Mouse (Mus musculus) thymus, adult 18-20 months (tissue): Measurements from ENCODE around the gene Ano6.

Source experiments
- DNase-seq, 2 experiments: peaks; one replicate each; pipeline ENCODE4 v3.0.0; 2022; ENCODE audit warnings: mixed read lengths in 2 of 2

The Ano6 gene

DNA sequence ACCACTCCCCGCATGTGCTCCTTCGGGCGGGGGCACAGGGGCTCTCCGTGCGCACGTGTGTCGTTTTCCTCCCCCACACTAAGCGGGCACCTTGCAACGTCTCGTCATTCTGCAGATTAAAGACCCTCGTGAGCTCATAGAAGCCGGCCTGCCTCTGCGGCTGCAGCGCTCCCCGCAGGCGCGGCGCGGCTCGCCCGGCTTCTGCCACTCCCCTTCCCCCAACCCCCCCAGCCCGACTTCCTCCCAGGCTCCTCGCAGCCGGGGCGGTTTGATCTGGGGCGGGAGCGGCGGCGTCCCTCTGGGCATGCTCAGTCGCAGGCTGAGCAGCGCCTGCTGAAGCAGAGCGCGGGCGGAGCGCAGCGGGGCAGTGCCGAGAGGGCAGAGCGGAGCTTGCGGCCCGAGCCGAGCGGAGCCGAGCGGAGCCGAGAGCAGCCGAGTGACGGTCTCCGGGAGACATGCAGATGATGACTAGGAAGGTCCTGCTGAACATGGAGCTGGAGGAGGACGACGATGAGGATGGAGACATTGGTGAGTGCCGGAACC, at the start of gene Ano6:
TSS of gene Ano6 (plus strand) at position 315 of the 543 bp plus-strand sequence.
- peak; percentile 95 to 96 for DNase-seq

DNA sequence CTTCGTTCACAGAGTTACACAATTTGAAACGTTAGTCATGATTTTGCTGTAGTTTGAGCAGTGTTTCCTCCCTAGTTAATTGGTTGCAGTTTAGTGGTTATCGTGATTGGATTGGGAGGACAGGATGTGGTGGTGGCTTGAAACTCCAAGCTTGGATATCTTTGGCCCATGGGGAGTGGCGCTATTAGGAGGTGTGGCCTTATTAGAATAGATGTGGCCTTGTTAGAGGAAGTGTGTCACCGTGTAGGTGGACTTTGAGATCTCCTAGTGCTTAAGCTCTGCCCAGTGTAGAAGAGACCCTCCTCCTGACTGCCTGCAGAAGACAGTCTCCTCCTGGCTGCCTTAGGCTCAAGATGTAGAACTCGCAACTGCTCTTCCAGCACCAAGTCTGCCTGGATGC, 47.7 kb upstream of the Ano6 start:
- DNase-seq = no peak

DNA sequence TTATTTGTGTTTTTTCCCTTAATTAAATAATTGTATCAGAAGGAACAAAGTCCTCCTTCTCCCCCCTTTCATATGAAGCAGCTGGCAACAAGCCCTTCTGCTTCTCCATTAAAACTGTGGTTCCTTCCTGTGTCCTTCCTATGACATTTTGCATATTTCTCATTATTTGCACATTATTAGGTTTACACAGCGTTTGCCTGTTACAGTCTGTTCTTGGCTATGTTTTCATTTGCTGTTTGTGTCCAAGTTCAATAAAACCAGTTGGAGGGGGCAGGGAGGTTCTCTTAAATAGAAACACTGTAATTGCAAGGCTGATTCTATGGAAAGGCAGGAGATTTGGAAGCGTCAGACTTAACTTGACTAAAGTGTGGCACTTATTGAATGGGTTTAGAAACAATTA, 46.8 kb upstream of the Ano6 start:
- no peak for DNase-seq

DNA sequence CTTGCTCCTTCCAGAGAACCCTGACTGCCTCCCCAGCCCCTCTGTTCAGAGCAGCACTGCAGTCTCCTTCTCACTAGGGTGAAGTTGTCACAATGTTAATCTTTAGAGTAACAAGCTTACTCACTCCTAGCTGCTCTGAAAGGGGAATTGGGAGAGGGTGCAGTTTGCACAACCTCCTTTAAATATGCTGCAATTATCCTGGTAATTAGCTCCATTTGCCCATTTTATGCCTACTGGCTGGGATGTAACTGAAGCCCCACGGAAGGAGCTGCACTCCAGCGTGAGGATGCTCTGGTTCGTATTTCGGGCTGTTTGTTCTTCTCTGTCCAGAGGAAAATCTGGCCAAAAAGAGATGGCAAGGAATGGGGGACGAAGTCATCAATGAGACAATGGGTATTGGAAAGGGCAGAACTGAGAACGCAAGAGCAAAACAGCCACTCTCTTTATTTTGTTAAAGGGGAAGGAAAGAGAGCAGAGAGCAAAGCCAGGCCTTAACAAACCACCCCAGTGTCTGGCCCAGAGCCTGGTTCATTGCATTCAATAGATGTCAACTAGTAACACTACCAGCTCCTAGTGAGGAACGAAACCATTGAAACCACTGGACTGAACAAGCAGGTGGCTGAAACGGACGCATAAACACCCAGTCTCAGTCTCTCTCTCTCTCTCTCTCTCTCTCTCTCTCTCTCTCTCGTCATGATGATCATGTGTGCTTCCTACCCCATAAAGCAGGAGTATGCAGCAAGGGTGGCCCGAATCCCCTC, 45.1 kb upstream of the Ano6 start:
- DNase-seq = no peak

DNA sequence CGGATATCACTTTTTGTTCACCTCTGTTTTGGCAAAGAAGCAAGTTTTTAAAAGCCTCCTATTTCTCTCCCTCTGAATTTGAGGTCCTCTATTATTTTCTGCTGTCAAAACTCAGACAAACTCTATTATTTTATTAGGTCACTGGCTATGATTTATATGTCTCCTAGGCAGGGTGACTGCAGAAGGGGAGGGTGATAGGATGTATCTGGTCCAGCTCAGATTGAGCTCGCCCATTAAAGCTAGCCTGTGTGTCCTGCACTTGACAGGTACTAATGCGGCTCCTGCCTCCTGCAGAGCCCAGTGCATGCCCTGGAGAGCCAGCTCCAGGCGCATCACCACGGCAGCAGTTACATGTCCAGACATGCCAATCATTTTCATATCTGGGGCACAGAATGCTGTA, 44.1 kb upstream of the Ano6 start:
- DNase-seq = no peak

DNA sequence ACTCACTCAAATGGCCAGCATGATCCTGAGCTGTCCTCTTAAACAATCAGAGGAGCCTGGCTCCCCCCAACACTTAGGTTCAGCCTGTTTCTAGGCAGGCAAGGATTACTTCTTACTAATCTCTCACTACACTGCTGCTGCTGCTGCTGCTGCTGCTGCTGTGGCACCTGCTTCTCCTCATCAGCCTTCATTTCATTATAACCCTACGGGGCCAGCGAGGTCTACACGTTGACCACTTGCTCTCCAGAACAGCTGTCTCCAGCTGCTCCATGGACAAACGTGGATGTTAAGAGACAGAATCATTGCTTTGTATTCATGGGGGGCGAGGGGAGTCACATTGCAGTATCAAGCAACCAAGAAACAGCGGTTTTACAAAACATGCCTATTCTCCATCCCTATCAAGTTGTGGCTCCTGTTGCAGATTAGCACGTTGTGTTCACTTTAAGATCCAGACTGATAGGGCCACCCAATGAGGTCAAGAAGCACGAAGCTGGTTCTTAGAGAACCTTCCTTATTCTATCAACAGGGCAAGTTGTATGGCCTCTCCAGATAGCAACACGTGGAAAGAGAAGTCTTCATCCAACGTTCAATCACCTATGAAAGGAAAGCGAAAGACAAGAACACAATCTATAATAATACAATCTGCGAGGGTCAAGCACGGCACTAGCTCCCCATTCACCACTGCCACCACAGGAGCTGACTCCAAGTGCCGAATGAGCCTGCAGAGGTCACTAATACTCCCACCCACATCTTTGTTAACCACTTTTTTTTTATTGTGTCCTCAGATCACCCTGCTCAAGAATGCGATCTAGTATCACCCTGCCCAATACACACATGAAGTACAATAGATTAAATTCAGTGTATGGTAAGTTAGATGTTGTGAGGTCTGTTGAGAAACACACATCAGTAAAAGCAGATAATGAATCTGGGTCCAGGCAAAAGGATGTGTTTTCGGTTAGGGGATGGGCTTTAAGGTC, 43.4 kb upstream of the Ano6 start:
- no peak for DNase-seq

DNA sequence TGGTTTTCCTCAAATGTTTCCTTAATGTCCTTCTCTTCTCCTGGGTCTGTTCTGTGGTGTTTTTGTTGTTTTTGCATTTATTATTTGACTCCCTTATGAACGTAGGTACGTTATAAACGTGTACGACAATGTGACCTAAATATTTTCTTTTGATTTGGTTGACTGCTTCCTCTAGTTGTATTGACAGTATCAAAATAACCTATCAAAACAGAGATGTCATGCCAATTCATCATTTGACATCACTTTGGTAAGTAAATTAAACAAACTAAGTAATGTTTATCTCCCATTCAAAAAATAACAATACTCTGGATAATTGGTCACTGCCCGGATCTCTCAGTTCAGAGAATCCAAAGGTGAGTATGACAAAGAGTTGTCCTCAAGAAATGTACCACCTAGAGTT, 41.4 kb upstream of the Ano6 start:
- no peak for DNase-seq

DNA sequence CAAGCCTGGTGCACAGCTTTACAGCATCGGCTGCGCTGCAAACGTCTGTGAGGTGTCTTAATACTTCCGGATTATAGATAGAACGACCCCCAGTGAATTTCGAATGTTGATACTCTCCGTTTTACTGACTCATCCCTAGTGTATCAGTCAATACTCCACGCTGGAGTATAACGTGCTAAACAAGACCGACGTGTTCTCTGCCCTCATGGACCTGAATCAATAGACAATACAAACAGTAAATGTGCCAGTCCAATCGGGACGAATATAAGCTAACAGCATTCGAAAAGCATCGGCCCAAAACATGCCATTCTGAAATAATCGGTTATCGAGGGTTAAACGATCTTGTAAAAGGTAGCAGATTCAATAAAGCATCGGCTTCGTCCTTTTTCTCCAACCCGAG, 40.6 kb upstream of the Ano6 start:
- DNase-seq = no peak

DNA sequence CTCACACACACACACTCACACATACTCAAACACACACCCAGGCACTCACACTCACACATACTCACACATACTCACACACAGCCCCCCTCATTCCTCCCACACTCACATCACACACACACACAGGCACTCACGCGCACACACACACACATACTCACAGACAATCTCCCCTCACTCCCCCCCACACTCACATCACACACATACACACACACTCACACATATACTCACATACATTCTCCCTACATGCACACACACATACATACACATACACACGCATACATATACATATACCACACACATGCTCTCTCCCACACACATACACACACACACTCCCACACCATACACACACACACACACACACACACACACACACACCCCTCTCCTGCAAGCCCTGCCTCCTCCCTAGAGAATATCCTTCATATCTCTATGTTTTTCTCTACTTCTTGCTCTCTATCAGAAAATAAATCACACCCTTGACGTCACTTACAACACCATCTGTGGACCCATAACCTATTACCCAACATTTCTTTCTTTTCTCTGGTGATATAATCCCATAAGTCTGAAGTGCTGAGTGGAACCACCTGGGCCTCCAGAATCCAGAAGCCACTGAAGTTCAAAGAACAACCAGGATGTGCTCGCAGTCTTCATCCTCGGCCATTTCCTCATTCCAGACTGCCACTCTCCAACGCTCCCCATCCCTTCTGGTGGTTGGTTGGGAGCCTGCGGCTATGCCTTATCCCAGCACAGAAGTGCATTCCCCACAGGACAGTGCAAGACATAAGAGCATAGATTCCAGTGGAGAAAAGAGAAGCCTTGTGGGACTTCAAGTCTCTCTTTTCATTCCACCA, 38.6 kb upstream of the Ano6 start:
- no peak for DNase-seq

DNA sequence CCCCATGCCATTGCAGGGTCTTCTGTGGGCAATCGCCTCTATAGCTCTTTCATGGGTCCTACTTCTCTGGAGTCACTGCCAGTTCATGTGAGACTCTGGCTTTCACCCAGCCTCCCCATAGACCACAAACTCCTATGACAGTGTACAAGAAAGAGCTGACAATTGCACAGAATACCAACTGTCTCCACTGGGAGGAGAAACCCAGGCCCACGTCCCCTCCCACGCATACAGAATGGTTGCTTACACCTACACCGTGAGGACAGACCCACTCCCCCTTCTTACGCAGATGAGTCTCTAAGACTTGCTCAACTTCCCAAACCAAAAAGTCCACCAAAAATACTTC, 38.0 kb upstream of the Ano6 start:
- peak in 1 of 2 experiments; percentile 54 for DNase-seq

DNA sequence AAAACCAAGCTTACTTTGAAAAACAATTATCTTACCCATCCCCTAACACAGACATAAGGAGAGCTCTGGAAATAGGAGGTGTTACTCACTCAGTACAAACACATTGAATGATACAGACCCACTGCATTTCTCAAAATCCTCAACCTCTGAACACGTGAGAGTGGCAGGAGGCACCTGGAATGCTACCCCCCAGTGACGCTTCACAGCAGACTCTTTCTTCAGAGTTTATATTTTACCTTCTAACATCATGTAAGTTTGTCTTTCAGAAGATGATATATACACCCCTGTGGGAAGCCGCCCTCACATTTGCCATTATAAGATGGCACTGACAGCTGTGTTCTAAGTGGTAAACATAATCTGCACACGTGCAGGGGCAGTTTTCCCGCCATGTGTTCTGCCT, 37.6 kb upstream of the Ano6 start:
- no peak for DNase-seq

DNA sequence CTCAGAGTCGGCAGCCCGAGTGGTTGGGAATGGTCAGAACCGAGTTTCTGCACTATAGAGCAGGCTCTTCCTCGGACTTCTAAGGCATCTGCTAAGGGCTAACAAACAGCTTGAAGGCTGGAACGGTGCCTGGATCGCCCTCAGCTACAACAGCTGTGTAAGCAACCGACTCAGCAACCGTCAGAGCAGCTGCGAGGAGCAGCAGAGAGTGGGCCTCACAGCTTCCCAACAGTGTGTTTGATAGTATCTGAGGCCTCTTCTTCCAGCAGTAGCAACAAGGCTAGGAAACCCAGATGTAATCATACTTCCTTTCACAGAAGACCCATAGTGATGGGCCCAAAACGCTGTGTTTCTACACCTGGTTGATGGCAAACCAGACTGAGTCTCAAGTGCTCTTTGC, 33.5 kb upstream of the Ano6 start:
- peak; percentile 79 to 86 for DNase-seq

DNA sequence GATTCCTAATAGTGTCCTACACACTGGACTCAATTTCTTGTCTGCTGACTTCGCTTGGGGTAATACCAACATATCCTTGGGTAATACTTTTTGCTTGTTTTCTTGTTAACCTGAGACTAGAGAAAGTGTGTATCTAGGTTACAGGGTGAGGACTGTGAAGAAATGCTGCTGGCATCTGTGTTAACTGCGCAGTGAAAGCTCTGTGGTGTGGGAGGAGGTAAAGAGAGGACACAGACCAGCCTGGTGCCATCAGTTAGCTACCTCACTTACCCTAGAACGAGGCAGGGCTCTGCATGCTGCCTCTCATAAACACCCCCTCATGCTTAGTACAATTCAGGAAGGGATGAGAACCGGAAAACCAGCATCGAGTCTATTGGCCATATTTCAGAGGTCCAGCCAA, 32.6 kb upstream of the Ano6 start:
- no peak for DNase-seq

DNA sequence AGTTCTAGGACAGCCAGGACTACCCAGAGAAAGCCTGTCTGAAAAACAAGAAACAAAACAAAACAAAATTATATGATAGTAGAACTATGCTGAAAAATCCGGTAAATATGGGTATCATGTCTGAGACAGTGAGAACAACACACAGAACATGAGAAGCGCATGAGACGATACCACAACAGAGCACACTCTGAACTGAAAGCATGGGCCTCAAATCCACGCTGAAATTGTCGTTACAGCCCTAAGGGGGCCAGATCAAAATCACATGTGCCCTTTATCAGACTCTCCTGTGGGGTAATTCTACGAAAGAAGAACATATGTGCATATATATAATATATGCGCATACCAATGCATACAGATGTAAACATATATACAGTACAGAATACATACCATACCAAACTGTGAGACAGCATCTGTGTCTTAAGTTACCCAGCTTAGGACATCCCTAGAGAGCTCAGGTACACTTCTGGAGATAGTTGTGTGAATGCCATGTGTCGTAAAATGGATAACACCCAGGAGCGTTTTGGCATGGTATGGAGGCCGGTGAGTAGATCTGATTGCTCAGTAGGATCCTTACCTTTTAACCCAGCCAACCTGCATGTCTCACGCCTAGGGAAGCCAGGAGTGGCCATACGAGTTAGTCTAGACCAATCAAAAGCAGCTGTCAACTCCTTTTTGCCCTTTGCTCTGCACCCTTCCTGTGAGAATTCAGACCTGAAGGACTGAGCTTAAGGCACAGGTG, 31.8 kb upstream of the Ano6 start:
- no peak for DNase-seq

DNA sequence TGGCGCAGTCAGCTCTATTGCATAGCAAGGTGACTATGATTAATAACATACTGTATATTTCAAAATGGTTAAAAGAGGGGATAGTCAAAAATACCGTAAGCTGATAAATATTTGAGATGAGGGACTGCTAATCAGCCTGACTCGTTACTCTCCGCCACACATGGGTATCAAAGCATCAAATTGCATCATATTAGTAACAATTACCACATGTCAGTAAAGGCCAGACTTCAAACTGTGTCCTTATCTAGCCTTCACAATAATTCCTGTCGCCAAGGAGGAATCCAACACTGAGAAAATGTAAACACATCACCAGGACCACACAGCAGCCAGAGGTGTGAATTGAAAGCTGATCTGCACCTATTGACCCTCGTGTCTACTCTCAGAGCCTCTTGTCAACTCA, 30.8 kb upstream of the Ano6 start:
- no peak for DNase-seq

DNA sequence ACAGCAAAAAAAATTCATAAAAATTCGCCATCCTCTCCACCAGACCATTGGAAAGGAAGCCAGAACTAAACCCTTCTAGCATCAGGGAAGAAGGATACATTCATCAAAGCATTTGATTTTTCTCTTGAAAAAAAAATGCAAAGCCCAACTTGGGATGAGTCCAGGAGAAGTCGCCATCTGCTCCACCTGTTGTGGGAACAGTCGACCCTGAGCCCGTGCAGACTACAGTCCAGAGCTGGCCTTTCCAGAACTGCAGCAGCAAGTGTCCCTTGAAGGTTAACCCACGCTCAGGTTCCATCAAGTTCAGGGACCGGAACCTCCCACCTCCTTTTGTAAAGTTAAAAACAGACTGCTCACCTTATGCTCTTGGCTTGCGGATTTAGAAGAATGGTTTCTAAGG, 29.2 kb upstream of the Ano6 start:
- DNase-seq = no peak

DNA sequence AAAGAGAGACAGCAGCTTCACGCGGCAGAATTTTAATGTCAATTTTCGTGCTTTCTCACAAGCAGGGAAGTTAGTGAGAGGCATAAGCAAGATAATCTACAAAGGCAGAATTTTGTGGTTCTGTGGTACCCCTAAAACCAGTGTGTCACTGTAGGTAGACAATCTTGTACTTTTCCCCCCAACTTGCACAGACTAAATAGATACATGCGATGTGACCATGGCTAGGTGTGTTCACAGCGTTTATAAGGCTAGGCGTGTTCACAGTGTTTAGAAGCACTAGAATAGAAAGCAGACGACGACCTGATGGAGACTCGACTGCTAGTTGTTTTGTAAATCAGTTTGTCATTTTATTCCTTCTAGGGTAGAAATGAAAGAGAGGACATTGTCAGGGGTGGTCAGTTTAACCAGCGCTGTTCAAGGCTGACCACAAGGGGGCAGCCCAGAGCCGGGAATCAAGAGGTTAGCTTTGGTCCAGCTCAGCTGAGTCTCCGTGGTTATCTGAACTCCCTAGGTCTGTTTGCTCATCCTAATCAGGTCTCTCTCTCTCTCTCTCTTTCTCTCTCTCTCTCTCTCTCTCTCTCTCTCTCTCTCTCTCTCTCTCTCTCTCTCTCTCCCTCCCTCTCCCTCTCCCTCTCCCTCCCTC, 27.9 kb upstream of the Ano6 start:
- no peak for DNase-seq

DNA sequence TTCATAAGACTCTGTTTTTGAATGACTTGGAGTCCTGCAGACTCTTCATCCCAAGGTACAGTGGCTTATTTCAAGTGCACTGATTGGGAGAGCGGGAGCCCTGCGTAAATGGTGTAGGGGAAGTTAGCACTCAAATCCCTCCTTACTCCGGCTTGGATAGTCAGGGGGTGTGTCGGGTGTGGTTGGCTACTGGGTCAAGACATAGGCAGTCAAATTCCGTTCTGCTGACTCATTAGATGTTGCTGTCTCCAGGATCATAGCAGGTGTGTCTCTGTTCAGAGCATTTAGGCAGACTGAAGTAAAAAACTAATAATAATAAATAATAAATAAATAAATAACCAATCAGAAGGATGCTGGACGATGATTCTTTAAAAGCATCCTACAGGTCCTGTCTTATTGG, 27.2 kb upstream of the Ano6 start:
- DNase-seq = no peak

DNA sequence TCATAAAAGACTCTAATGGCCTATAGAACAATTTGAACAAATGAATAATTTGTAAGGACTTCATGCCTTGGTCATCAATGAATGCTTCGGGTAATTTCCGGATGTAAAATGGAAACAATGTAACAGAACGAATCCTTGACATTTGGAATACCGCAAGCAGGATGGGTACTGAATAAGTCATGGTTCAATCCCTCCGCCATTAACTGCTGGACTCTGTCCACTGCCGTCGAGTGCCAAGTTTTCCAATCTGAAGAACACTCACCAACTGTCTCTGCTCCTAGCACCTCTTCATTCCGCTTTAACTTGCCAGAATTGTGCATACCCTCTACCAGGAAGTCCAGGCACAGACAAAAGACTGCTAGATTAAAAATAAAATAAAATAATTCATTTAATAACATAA, 25.4 kb upstream of the Ano6 start:
- DNase-seq = no peak

DNA sequence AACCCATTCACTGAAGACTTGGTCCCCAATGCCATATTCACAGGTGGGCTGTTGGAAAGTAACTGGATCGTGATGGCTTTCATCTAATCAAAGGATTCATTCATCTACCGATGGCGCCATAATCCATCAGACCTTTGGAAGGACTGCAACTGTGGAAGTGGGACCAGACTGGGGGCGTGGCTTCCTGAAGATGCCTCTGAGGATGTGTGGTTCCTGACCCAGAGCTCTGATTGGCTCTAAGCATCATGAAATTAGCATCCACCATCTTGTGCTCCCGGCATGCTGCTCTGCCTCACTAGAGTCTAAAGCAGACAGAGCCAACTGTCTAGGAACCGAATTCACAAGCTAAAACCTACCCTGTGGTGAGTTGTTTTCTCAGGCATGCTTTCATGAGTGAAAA, 24.7 kb upstream of the Ano6 start:
- DNase-seq = no peak

DNA sequence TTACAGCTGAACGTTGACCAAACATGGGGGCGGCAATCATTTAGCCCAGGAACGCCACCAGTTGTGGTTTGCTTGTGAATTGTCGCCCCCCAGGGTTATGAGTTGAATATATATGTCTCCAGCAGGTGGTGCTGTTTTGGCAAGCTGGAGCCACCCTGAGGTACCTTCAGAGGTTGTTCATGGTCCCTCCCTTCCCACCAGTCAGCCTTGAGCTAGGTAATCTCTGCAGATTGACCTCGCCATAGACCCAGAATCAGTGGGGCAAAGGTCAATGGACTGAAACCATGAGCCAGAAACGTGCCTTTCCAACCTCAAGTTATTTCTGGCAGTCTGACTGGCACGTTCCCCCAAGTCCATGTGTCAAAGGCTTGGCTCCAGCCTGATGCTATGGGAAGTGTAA, 22.8 kb upstream of the Ano6 start:
- DNase-seq = no peak

DNA sequence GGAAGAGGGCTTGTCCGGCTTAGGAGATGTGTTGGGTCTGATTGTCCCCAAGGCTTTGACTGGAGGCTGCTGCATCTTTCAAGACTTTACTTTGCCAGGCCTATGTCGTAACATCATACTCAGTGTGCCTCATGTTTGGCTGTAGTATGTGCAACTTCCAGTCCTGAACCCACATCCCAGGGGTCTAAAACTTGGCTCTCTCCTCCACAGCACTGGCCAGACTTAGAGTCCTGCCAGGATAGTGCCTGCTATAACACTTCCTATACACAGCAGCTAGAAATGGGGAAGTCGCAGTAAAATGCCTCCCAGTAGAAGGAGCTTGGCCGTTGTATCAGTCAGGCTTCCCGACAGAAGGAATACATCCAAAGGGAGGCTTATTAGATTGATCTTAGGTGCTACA, 21.9 kb upstream of the Ano6 start:
- DNase-seq = no peak
